Comparison of ENCODE assay signal across 39 mouse cellular contexts in the genomic region with DNA sequence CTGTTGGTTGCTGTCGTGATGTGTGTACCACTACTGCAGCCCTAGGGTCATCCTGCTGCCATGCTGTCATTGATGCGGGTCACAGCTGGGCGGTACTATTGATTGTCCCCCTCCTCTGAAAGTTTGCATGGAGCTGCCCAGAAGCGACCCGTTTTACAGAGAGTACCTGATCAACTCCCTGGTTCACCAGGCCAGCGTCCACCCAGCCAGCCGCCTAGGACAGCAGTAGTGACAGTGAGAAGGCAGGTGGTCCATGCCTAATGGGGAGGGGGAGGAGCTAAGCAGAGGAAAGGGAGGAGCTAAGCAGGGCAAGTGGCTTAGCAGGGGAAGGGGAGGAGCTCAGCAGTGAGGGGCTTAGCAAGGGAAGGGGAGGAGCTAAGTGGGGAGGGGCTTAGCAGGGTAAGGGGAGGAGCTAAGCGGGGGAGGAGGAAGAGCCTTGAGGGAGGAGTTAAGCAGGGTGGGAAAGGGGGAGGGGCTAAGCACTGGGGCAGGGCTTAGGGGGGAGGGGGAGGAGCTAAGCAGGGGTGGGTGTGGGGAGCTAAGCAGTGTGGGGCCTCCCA. TPM values are rescaled to one million over a fixed set of nuclear protein-coding genes. Genes with fewer than 3 reads are reported as not detected.
A peak's percentile ranks its signal among the peaks of the same experiment; 100 is the strongest.
DNase-seq lines count a peak whose midpoint lies in the region; ATAC-seq and TF ChIP-seq lines count a peak whose summit lies in the region.
"Had no signal": no experiment of that assay in that cellular context is flagged by ENCODE, and none has a peak within 500 bp of the region (broad histone marks: within the 10 kb centered on the region; RNA-seq: fewer than 3 reads in every experiment).

No protein-coding gene starts in this region.

- H3K9ac ChIP-seq in ES-E14 (ENCODE audit: insufficient read depth, low read depth, low read length, poor library complexity, severe bottlenecking), result no peak overlapping the region
- H3K9ac ChIP-seq: forebrain, embryonic 12.5 days; forebrain, postnatal 0 days; heart, embryonic 15.5 days; liver, embryonic 14.5 days; lung, embryonic 14.5 days; midbrain, embryonic 13.5 days; neural tube, embryonic 13.5 days had no signal

- in situ Hi-C loops in ES-E14 (cut with MboI; ENCODE audit: low sequenced_read_pairs in 2 of 2, unreplicated experiment in 2 of 2), result no loop called here

- 88% methylated on average over 8 of the region's 8 CpGs for WGBS in limb, embryonic 10.5 days
- 87% methylated on average over 8 of the region's 8 CpGs for WGBS in lung, adult 2 months

- H3K36me3 ChIP-seq in megakaryocyte, embryonic 14.5 days (replicated peaks; ENCODE audit: low read length), result no peaks in the 10 kb centered on the region
- no peaks in the 10 kb centered on the region for H3K36me3 ChIP-seq in ES-E14 (ENCODE audit: control insufficient read depth, insufficient read depth, low read length, poor library complexity, severe bottlenecking)
- no peaks in the 10 kb centered on the region for H3K36me3 ChIP-seq in limb, embryonic 10.5 days
- H3K36me3 ChIP-seq: forebrain, embryonic 12.5 days; heart, embryonic 15.5 days; midbrain, embryonic 13.5 days; neural tube, embryonic 13.5 days had no signal

- TF ChIP-seq POLR2A in lung, adult 2 months (IDR thresholded peaks at IDR 0.05; ENCODE audit: borderline replicate concordance, extremely low read depth, low read depth, low read length), result no peak

- no peaks in the 10 kb centered on the region; the same call in 1 of the 2 replicates for H3K4me1 ChIP-seq in megakaryocyte, embryonic 14.5 days
- H3K4me1 ChIP-seq in ES-E14 (ENCODE audit: control insufficient read depth in 2 of 2, insufficient read depth in 2 of 2, low read length in 2 of 2, poor library complexity in 1 of 2), result peaks cover 7 to 21% of the 10 kb centered on the region in 2 experiments; a peak in 3 of 4 replicates
- peaks cover 54% of the 10 kb centered on the region for H3K4me1 ChIP-seq in limb, embryonic 10.5 days
- H3K4me1 ChIP-seq in lung, adult 2 months (ENCODE audit: control insufficient read depth, insufficient read depth, low read length), result no peaks in the 10 kb centered on the region
- H3K4me1 ChIP-seq: heart, embryonic 15.5 days had no signal

- TF ChIP-seq CTCF in lung, adult 2 months (IDR thresholded peaks at IDR 0.05; ENCODE audit: insufficient read depth, low read length), result no peak

- peak overlapping the region; percentile 15 for H3K4me3 ChIP-seq in megakaryocyte, embryonic 14.5 days (replicated peaks)
- no peak overlapping the region for H3K4me3 ChIP-seq in ES-E14 (ENCODE audit: insufficient read depth in 1 of 2, low read depth in 1 of 2, low read length in 2 of 2, poor library complexity in 1 of 2, severe bottlenecking in 1 of 2)
- H3K4me3 ChIP-seq in limb, embryonic 10.5 days, result no peak overlapping the region
- H3K4me3 ChIP-seq in lung, adult 2 months (replicated peaks; ENCODE audit: extremely low read depth, low read depth, low read length), result no peak overlapping the region
- H3K4me3 ChIP-seq: erythroblast, embryonic 14.5 days; forebrain, embryonic 12.5 days; heart, embryonic 15.5 days; midbrain, embryonic 13.5 days; neural tube, embryonic 13.5 days had no signal

- H3K27ac ChIP-seq in ES-E14 (ENCODE audit: insufficient read depth, low read depth, low read length, poor library complexity, severe bottlenecking), result no peak overlapping the region
- H3K27ac ChIP-seq in limb, embryonic 10.5 days, result peak overlapping the region; percentile 61; the same call in 1 of the 2 replicates
- H3K27ac ChIP-seq: forebrain, embryonic 12.5 days; heart, embryonic 15.5 days; kidney, postnatal 0 days; liver, embryonic 14.5 days; midbrain, embryonic 13.5 days had no signal

- peak; percentile 70 for DNase-seq in ES-E14 (ENCODE audit: low read depth, low spot score)
- DNase-seq in limb, embryonic 10.5 days (ENCODE audit: low spot score), result no peak
- no peak for DNase-seq in thymus, postnatal 36 days
- DNase-seq in lung, adult 2 months, result no peak
- DNase-seq in adrenal gland, adult 2 months, result no peak
- DNase-seq: adrenal gland, postnatal 10 days; cerebellum, adult 11 months; forebrain, postnatal 0 days; kidney, adult 2 months; kidney, postnatal 4 days; liver; lung, embryonic 14.5 days; lung, postnatal 14 days; right cerebral cortex, postnatal 25 days; thymus, adult 2 months; thymus, postnatal 4 days had no signal

- ATAC-seq in megakaryocyte, adult 5-6 weeks (ENCODE audit: poor library complexity, severe bottlenecking), result no peak
- ATAC-seq: forebrain, postnatal 0 days; hindbrain, embryonic 16.5 days; midbrain, embryonic 13.5 days had no signal

- peaks cover 9% of the 10 kb centered on the region for H3K9me3 ChIP-seq in megakaryocyte, embryonic 14.5 days
- no peaks in the 10 kb centered on the region for H3K9me3 ChIP-seq in ES-E14 (ENCODE audit: control insufficient read depth, insufficient read depth, low read depth, low read length)
- H3K9me3 ChIP-seq in limb, embryonic 10.5 days (replicated peaks), result no peaks in the 10 kb centered on the region; the same call in 1 of the 2 replicates
- H3K9me3 ChIP-seq: forebrain, embryonic 12.5 days; heart, embryonic 15.5 days; midbrain, embryonic 13.5 days; neural tube, embryonic 13.5 days had no signal

- peaks cover 13% of the 10 kb centered on the region for H3K27me3 ChIP-seq in megakaryocyte, embryonic 14.5 days (replicated peaks)
- H3K27me3 ChIP-seq in limb, embryonic 10.5 days (ENCODE audit: low read depth, poor library complexity, severe bottlenecking), result no peaks in the 10 kb centered on the region
- H3K27me3 ChIP-seq: forebrain, embryonic 12.5 days; heart, embryonic 15.5 days; neural tube, embryonic 13.5 days had no signal

TF ChIP-seq in ES-E14, 5 proteins besides CTCF, POLR2A, EP300 and RAD21:
- no peak for TF ChIP-seq MAFK (IDR thresholded peaks at IDR 0.05; ENCODE audit: insufficient read depth, low read depth, low read length)

RNA-seq across cellular contexts. Expression of a gene that starts 31.3 kb away (rescaled TPM):
- polyA plus RNA-seq in megakaryocyte, embryonic 14.5 days (2012; ENCODE audit: insufficient read depth, low replicate concordance), result not detected in 2 replicates
- total RNA-seq in megakaryocyte, adult 5-6 weeks (2015), result not detected in 2 replicates
- not detected in 2 replicates for total RNA-seq in megakaryocyte, adult 5-6 weeks (2017)
- total RNA-seq in ES-E14 (2012; rRNA removed), result not detected in 2 replicates
- not detected in 2 replicates for polyA plus RNA-seq in limb, embryonic 10.5 days (2016; fragmentation: Nextera tagmentation; extraction: Ambion mirVana)
- polyA plus RNA-seq in lung, adult 2 months (2012; rRNA removed), result not detected in 2 replicates
- not detected for total RNA-seq in adrenal gland, adult 2 months (2021)
- not detected in 2 replicates for polyA plus RNA-seq in adrenal gland, adult 2 months (2012; rRNA removed)
- total RNA-seq: adrenal gland, postnatal 10 days; forebrain, postnatal 0 days; gastrocnemius, adult 8-10 months; gastrocnemius, postnatal 4 days; heart, postnatal 25 days; layer of hippocampus, adult 8-10 months; layer of hippocampus, postnatal 25 days; left cerebral cortex, adult 8-10 months; left cerebral cortex, postnatal 36 days; megakaryocyte-erythroid progenitor cell, adult 5-6 weeks had no signal
- polyA plus RNA-seq: cortical plate, adult 2 months; embryonic facial prominence, embryonic 14.5 days; erythroblast, embryonic 14.5 days; forebrain, embryonic 12.5 days; forebrain, postnatal 0 days; heart, embryonic 15.5 days; hindbrain, embryonic 11.5 days; hindbrain, embryonic 16.5 days; intestine, embryonic 14.5 days; kidney, adult 2 months; kidney, postnatal 0 days; liver, embryonic 14.5 days; lung, embryonic 14.5 days; midbrain, embryonic 13.5 days; neural tube, embryonic 13.5 days; stomach, embryonic 16.5 days; thymus, adult 2 months had no signal

RNA-seq across cellular contexts. Expression of a gene that starts 42.3 kb away (rescaled TPM):
- polyA plus RNA-seq in megakaryocyte, embryonic 14.5 days (2012; ENCODE audit: insufficient read depth, low replicate concordance), result 1.2 and 2.4 TPM in 2 replicates
- total RNA-seq in megakaryocyte, adult 5-6 weeks (2015), result 3.9 and 4.2 TPM in 2 replicates
- total RNA-seq in megakaryocyte, adult 5-6 weeks (2017), result 2.5 and 2.8 TPM in 2 replicates
- total RNA-seq in ES-E14 (2012; rRNA removed), result 8.6 and 10.5 TPM in 2 replicates
- polyA plus RNA-seq in limb, embryonic 10.5 days (2016; fragmentation: Nextera tagmentation; extraction: Ambion mirVana), result 3.3 and 3.4 TPM in 2 replicates
- 10.6 and 10.7 TPM in 2 replicates for polyA plus RNA-seq in lung, adult 2 months (2012; rRNA removed)
- total RNA-seq in adrenal gland, adult 2 months (2021), result 10 to 100 TPM; 10.5 to 19.5 TPM
- 11.8 and 12.3 TPM in 2 replicates for polyA plus RNA-seq in adrenal gland, adult 2 months (2012; rRNA removed)

RNA-seq across cellular contexts. Expression of a gene that starts 43.0 kb away (rescaled TPM):
- 4.3 TPM in 1 of 2 replicates, not detected in the other for polyA plus RNA-seq in megakaryocyte, embryonic 14.5 days (2012; ENCODE audit: insufficient read depth, low replicate concordance)
- 1.9 and 2.1 TPM in 2 replicates for total RNA-seq in megakaryocyte, adult 5-6 weeks (2015)
- 0.41 and 2.2 TPM in 2 replicates for total RNA-seq in megakaryocyte, adult 5-6 weeks (2017)
- 10.4 and 24.4 TPM in 2 replicates for total RNA-seq in ES-E14 (2012; rRNA removed)
- polyA plus RNA-seq in limb, embryonic 10.5 days (2016; fragmentation: Nextera tagmentation; extraction: Ambion mirVana), result 2.3 and 3.4 TPM in 2 replicates
- polyA plus RNA-seq in lung, adult 2 months (2012; rRNA removed), result 271 and 341 TPM in 2 replicates
- 10 to 100 TPM; 25.3 to 25.7 TPM for total RNA-seq in adrenal gland, adult 2 months (2021)
- 61.3 and 75.6 TPM in 2 replicates for polyA plus RNA-seq in adrenal gland, adult 2 months (2012; rRNA removed)
- polyA plus RNA-seq: erythroblast, embryonic 14.5 days had no signal

Comparison
In these comparisons a context has a peak if more than half of its experiments do, and no peak if none do; other contexts are left out.
1. RNA of a gene that starts 43.0 kb away (polyA plus RNA-seq): 271 to 341 TPM in lung, adult 2 months and 61.3 to 75.6 TPM in adrenal gland, adult 2 months; 4.3 TPM in megakaryocyte, embryonic 14.5 days and 2.3 to 3.4 TPM in limb, embryonic 10.5 days; every median in the first group is over 10 times any median in the second.